Mouse (Mus musculus) hindbrain, embryonic 16.5 days (tissue): ENCODE measurements around the gene Enpp4. TPM values are rescaled to one million over a fixed set of nuclear protein-coding genes. Genes with fewer than 3 reads are reported as not detected.

ENCODE experiments used
- ATAC-seq: fragments of 200-750 bp; cut with Nextera tagmentation; 2 replicates; pipeline ENCODE4 v1.8.0; 2017; ENCODE audit warnings: moderate TSS enrichment, moderate library complexity
- H3K27ac ChIP-seq: fragments of 300-500 bp; sonication (generic); 2 replicates; pipeline ENCODE4 v1.5.1; 2014; ENCODE audit warnings: low read depth, mild to moderate bottlenecking, control low read depth, low read length, moderate library complexity
- H3K27me3 ChIP-seq: fragments of 300-500 bp; sonication (generic); replicated peaks from 2 replicates; pipeline ENCODE4 v1.6.1; 2014; ENCODE audit warnings: low read length; ENCODE audit not compliant: control insufficient read depth, insufficient read depth
- H3K36me3 ChIP-seq: fragments of 300-500 bp; sonication (generic); 2 replicates; pipeline ENCODE4 v1.6.1; 2014; ENCODE audit warnings: mild to moderate bottlenecking, low read length, moderate library complexity, mixed read lengths; ENCODE audit not compliant: control insufficient read depth, insufficient read depth
- H3K4me1 ChIP-seq: fragments of 300-500 bp; sonication (generic); 2 replicates; pipeline ENCODE4 v1.6.1; 2014; ENCODE audit warnings: low read depth, low read length; ENCODE audit not compliant: control insufficient read depth, insufficient read depth
- H3K4me2 ChIP-seq: fragments of 300-500 bp; sonication (generic); 2 replicates; pipeline ENCODE4 v1.6.1; 2014; ENCODE audit warnings: mild to moderate bottlenecking, low read length, control low read depth, moderate library complexity
- H3K4me3 ChIP-seq: fragments of 300-500 bp; sonication (generic); 2 replicates; pipeline ENCODE4 v1.5.1; 2014; ENCODE audit warnings: mild to moderate bottlenecking, low read length, control low read depth, moderate library complexity
- H3K9ac ChIP-seq: fragments of 300-500 bp; sonication (generic); 2 replicates; pipeline ENCODE4 v1.6.1; 2014; ENCODE audit warnings: low read depth, mild to moderate bottlenecking, control low read depth, low read length, moderate library complexity
- H3K9me3 ChIP-seq: fragments of 300-500 bp; sonication (generic); 2 replicates; pipeline ENCODE4 v1.6.1; 2014; ENCODE audit warnings: mild to moderate bottlenecking, low read length, moderate library complexity; ENCODE audit not compliant: control insufficient read depth
- WGBS: fragments of 180-500 bp; shearing (Covaris S2); extraction: QIAGEN DNeasy Blood & Tissue Kit; methylation state at CpG from one replicate; pipeline ENCODE4 v1.1.7; 2014; 5-methylcytosine and 5-hydroxymethylcytosine counted together
- polyA plus RNA-seq: library from polyadenylated mRNA; unstranded; fragments of >200 nt; fragmentation: Nextera tagmentation; extraction: Ambion mirVana; gene quantifications from 2 replicates; pipeline ENCODE4 v1.2.1, GENCODE M21; 2015

The Enpp4 gene
- polyA plus RNA-seq, 1 experiment from 2014 or later: 6.2 TPM

DNA sequence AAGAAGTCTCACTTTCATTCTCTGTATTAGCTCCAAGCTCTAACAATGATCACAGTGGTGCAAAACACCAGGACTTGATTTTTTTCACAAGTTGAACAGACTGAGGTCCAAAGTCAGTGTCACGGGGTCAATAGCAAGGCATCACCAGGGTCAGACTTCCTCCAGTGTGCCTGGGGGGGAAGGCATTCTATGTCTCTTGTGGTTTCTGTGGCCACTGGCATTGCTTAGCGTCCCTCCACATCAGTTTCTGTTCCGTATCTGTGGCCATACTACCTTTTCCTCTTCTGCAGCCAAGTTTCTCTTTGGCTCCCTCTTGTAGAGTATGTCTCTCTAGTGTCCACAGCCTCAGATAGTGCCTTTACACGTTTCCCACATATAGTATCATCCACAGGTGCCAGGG is 52.2 kb downstream of the Enpp4 start:
- 77% methylated on average over 4 of the region's 4 CpGs for WGBS
- Histone ChIP-seq H3K4me2 (no peak overlapping the region), H3K27ac (no peak overlapping the region)

More for the DNA sequence above, 52.2 kb downstream of the Enpp4 start:
- no peaks in the 10 kb centered on the region for H3K27me3 ChIP-seq
- H3K4me3 ChIP-seq: no peak overlapping the region
- no peaks in the 10 kb centered on the region for H3K36me3 ChIP-seq
- H3K4me1 ChIP-seq: no peaks in the 10 kb centered on the region
- no peak overlapping the region for H3K9ac ChIP-seq
- no peak for ATAC-seq
- H3K9me3 ChIP-seq: no peaks in the 10 kb centered on the region

Other genes with a start within 250 kb of the Enpp4 start
- gene Enpp5, start 27.0 kb downstream of the Enpp4 start, polyA plus RNA-seq: 134 and 137 TPM in 2 replicates
- 0.43 and 0.52 TPM in 2 replicates for gene Clic5, start 82.8 kb upstream of the Enpp4 start, polyA plus RNA-seq